Mouse (Mus musculus) layer of hippocampus, postnatal 14 days (tissue): ENCODE measurements around the gene Pde4b. TPM values are rescaled to one million over a fixed set of nuclear protein-coding genes. Genes with fewer than 3 reads are reported as not detected.

Source experiments
- DNase-seq, 2 experiments: peaks; one replicate each; pipeline ENCODE4 v3.0.0; 2021 to 2022; ENCODE audit warnings: low spot score in 2 of 2, mixed read lengths in 1 of 2
- total RNA-seq, 2 experiments: library from RNA; stranded (reverse); gene quantifications; 2 replicates each; pipeline ENCODE4 v1.2.3; 2021

Pde4b gene
- total RNA-seq, 2 experiments from 2014 or later = 61.5 to 68.9 TPM

GRCm38 (mm10) chr4:102591798-102592197 lies 504.5 kb downstream of the Pde4b start:
- DNase-seq = peak; percentile 36 to 37

DNA sequence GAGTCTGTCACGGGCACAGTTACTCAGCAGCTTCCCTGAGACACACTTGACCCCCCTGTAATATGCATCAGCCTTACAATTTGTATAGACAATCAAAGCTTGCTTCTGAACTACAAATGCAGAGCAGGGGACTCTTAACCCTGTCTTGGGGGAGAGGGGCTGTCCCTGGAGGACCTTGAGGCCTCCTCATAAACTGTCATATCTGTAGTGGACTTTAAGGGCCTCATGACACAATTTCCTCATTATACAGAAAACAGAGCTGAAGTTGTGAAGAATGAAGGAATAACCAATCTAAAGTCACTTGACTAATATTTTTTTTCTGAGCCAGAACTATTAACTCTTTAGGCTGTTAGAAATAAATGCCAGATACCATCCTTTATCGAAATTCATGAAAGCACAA lies 505.2 kb downstream of the Pde4b start:
- no peak for DNase-seq

DNA sequence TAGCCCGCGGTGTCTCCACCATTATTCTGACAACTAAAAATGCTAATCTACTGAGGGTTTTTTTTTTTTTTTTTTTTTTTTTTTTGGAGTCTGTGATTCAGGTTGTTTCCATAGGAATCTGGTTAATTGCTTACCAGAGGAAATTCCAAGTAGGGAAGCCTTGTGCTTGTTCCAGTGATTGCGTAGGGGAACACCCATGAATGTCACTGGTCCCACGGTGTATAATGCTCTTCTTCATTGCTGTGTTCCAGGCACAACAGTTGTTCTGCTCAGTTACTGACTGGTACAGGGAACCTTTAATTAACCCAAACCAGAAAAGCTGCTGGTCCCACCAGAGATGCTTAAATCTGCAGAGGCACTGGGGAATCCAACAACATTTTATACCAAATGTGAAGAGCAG lies 506.3 kb downstream of the Pde4b start:
- DNase-seq = no peak

DNA sequence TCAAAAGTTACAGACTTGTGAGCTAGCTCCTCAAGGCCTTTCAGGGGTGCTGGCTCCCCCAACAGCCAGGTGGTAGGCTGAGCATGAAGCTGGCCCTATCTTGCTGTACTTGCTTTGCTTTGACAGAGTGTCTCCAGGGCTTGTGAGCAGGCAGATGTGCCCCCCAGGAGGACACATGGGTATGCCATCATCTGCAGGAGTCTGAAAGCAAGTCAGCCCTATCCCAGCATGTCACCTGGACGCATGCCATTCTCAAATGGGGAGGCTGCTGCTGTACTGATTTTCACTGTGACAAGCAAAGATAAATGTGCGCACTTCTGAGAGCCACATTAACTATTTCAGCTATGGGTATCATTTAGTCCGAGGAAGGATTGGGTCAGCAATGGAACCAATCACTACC lies 507.2 kb downstream of the Pde4b start:
- no peak for DNase-seq

DNA sequence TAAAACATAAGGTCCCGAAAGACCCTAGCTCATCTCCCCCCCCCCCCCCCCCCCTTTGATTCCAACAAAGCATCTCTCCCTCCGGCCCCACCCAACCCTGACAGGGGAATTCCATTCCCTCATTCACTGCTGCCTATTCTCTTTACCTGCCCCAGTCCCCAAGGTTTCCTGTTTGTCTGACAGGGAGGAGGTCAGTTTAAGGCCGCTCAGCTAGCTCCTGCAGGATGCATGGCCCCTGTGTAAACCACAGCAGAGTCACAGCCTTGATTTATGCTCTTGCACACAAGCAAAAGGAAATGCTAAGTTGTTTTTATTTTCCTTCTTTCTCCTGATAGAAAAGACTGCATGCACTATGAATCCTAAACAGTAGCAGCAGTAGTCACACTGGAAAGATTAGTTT lies 516.6 kb downstream of the Pde4b start:
- no peak for DNase-seq

GRCm38 (mm10) chr4:102605231-102605630 lies 517.9 kb downstream of the Pde4b start:
- no peak for DNase-seq

DNA sequence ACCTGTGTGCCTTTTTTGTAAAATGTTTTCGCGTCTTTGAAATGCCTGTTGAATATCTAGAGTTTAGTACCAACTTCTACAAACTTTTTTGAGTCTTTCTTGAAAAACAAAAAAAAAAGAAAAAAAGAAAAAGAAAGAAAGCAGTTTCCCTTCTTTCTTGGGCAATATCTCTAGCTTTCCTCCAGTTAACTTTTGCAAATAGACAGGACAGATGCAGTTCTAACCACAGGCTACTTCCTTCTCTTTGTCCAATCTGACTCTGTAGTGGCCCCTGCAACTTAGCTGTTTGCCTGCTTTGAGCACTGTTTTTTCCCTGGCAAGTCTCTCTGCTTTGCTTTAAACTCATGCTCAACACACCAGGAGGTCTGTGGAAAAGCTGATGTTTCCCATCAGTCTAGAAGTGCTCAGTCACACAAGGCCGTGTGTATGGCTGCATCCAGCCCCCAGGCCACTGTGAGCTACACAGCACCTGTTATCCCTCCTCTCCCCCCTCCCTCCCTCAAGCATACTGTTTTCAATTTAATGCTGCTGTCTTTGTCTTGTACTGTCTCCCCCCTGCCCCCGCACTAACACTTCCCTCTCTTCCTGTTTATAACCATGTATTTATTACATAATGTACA lies 518.5 kb downstream of the Pde4b start:
- no peak for DNase-seq

GRCm38 (mm10) chr4:102606825-102607224 lies 519.5 kb downstream of the Pde4b start:
- DNase-seq = no peak

DNA sequence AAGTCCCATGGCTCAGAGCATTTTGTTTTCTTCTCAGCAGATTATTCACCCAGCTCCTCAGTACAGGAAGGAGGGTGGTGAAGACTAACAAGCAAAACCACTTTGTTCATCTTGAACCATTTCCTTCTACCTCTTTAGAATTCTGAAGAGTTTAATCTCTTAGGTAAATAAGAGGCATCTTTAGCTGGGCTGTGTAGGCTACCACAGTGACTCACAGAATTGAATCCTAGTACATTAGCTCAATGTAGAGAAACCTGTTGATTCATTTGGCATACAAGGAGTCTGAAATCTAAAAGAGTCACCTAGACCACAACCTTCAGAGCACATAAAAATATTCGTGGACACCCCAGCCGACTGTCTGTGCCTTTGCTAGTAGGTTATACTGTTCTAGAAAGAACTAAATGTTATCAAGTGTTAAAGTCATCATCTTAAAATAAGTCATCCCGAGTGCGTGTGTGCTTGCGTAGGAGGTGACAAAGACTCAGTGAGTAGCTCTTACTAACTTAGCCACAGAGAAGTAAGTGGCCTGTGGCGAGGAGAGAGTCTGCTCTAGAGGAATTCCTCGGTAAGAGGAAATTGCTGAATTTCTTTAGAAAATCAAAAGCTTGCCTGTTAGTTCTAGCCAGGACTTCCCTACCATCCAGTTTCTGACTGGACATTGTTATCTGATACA lies 520.5 kb downstream of the Pde4b start:
- DNase-seq = no peak

DNA sequence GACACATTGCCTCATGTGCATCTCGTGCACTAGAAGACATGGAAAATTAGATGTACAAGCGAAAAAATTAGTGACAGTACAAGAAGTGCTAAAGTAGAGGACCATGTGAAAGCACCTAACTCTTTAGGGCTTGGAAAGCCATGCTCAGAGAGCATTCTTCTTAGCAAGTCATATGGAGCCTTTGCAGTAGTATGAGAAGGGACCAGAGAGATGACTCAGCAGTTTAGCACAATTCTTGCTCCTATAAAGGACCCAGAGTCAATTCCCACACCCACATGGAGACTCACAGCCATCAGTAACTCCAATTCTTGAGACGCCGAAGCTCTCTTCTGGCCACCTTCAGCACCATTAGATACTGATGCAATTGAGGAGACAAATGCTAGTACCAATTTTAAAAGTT lies 525.3 kb downstream of the Pde4b start:
- DNase-seq = no peak

DNA sequence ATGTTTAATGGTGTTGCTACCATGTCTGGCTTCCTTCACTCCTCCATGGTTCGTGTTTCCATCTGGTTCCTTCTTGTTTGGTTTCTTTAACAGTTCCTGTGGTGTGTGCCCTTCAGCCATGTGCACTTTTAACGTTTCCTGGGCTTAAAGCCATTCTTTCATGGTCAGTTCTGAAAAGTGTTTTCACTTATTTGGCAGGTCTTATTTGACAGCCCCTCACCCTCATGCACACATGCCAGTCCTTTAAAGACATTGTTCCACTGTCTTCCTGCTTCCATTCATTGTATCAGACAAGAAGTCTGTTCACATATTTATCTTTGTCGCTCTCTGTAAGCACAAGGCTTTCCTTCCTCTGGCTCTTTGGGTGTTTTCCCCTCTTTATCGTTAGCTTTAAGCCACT lies 530.4 kb downstream of the Pde4b start:
- DNase-seq = no peak

DNA sequence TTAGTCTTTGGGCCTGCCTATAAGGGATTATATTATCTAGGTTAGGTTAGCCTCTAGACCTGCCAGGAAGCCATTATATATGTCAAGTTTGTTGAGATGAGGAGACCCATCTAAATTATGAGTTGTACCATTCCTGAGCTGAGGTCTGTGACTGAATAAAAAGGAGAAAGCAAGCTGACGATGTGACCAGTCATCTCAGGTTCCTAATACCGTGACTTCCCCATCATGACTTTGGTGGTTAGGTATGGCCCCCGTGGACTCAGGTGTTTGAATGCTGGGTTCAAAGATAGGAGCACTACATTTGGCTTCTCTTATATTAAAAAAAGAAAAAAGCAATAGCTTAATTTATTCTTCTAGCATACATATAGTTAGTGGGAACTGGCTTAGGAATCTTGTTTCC lies 531.3 kb downstream of the Pde4b start:
- DNase-seq = no peak

DNA sequence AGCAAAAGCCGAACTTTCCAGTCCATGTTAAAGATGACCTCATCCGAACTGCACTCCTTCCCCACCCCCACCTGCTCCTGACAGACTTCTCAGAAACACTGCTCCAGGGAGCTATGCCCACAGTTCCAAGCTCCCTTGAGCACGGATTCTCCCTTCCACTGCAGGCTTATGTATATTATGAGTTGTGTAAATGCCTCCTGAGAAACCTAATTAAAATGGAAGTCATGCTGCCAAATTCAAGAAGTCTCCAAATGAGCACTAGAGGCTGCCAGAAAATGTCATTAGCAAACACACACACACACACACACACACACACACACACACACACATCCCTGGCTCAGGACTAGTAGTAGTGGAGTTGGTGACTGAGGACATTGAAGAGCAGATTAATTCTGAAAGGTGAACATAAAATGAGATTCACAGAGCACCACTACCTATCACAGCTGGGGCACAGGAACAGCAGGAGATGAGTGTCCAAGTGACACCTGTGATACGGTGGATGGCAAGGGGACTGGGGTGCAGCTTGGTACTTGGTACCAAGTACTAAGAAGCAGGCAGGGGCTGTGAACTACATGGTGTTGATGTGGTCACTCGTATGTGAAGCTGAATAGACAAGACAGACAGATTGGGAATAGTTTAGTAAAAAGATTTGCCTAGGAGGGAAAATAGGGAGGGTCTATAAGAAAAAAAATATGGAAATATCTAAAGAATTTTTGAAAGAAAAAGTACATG lies 533.0 kb downstream of the Pde4b start:
- no peak for DNase-seq

GRCm38 (mm10) chr4:102621120-102621519 lies 533.8 kb downstream of the Pde4b start:
- DNase-seq = no peak

- no peak for DNase-seq
These were observed 535.6 kb downstream of the Pde4b start for GRCm38 (mm10) chr4:102622977-102623376.

DNA sequence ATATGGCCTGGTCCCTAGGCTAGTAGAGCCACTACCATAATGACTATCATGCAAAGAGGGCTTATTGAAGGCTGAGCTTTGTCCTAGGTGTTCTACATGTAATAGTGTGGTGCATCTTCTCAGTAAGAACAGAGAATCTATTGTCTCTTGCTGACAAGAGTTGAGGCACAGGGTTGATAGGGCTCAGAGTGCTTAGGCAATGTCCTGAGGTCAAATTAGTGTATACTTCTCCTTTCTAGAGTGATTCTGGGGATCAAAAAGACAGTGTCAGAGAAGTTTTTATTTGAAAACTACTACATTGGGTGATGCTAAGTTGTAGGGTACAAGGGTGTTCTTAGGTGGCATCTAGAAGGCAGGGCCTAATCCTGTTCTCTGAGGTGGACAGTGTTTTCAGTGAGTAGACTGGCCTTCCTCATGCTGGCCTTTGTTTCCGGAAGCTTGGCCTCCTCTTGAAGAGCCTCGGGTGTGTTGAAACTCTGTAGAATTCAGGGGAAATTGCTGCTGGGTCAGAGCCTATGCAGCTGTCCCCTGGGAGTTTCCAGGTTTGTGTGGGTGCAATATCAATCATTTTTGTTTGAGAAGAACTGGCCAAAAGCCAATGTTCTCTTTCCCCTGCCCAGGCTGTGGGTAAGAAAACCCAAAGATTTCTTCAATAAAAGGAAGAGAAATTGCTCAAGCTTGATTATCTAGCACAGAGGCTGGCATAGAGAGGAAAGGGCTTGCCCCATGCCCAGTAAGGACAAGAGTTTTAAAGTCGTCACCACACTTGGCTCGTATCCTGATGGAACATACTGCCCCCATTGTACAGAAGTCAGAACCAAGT lies 536.7 kb downstream of the Pde4b start:
- DNase-seq = peak in 1 of 2 experiments; percentile 22

GRCm38 (mm10) chr4:102624937-102625336 lies 537.6 kb downstream of the Pde4b start:
- no peak for DNase-seq

- DNase-seq = no peak
These were observed 540.5 kb downstream of the Pde4b start for GRCm38 (mm10) chr4:102627799-102628198.

DNA sequence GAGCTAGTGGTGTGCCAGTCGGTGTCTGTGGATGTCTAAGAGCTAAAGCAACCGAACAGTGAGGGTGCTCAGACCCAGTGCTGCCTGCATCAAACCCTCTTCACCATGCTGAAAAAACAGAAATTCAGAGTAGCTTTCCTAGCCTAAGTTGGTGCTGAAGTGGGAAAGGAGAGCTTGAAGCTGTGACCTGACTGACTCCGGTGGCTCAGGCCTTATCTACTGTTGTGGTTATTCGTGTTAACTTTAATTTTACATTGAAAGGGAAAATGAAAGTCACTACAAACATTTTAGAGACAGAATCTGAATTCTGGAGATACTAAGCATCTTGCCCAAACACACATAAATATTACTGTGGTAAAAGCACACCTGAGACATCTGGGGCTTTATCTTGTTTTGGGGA lies 542.3 kb downstream of the Pde4b start:
- no peak for DNase-seq

DNA sequence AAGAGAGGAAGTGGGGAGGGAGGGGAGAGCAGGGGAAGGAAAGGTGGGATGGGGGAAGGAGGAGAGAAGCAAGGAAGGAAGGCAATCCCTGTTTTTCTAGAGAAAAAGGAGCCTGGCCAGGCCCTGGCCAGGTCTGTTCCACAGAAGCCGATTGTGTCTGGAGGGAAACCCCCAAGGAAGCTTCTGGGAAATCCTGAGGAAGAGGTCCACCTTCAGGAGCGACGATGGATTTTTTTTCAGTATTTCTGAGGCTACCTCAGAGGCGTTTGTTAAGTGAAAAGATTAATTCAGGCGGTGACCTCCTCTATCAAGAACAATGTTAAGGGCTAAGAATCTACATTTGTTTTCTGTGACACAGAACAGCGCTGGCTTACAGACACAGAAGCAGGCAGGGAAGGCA lies 542.9 kb downstream of the Pde4b start:
- no peak for DNase-seq

DNA sequence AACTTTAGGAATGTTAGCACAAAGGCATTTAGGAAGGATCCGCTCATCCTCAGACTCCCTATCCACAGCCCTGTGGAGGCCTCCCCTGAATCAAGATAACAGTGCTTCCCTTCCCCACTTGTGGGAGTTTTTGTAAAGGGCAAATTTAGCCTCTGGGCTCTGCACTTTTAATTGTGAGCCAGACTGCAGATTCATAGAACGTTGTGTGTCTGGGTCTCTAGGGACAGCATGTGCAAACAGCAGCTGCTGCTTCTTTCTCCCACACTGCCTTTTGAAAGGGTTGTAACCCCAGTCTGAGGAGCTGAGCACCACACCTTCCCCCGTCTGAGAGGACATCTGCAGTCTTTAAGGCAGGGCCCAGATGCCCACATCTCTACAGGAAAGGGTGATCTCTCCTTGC lies 544.3 kb downstream of the Pde4b start:
- peak in 1 of 2 experiments; percentile 24 for DNase-seq

DNA sequence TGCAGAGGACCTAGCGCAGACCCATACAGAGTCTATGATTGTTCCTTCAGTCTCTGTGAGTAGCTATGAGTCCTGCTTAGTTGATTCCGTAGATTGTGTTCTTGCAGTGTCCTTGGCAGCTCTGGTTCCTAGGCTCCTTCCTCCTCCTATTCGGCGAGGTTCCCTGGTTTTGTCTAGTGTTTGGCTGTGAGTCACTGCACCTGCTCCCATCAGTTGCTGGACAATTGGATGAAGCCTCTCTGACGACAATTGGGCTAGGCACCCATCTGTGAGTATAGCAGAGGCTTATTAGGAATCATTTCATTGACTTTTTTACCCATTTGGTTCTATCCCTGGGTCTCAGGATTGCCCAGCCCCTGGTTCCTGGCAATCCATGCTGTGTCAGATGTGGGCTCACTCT lies 545.9 kb downstream of the Pde4b start:
- DNase-seq = no peak
